Mouse (Mus musculus) natural killer cell, adult 2 months (primary cell): ENCODE data around the gene Akap7.

ENCODE experiments used
- DNase-seq, 2 experiments: peaks; one replicate each; pipeline ENCODE4 v3.0.0; 2022; ENCODE audit warnings: low spot score in 2 of 2

The Akap7 gene

DNA sequence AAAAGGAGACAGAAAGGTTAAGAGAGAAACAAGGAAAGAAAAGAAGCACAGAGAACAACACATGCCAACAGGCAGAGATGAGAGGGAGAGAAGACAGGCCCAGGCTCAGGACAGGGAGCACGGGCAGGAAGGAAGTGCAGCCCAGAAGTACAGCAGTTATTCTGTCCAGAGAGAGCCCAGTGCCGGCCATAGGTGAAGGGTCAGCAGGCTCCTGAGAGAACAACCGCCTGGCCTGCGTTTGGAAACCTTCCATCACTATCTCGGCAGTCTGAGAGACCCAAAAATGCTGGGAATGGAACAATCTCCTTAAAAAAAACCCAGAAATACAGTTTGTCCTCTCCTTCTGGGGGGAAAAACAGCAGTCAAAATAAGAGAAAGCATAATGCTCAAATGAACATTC, 50.2 kb downstream of the Akap7 start:
- DNase-seq = no peak

DNA sequence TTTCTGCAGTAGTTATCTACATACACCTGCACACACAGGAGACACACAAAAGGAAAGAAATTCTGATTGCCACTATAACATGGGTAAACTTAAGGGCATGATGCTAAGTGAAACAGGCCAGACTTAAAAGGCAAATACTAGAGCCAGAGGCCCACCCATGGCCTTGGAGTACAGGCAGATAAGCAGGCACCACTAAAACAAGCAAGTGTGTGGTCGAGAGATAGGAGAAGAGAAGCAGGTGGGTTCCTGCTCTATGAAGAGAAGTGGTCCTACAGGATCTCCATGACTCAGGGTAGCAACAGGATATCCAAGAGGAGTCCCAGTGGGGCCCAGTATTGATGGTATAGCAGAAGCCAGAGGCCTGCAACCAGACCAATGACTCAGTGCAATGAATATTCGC, 54.2 kb downstream of the Akap7 start:
- no peak for DNase-seq

DNA sequence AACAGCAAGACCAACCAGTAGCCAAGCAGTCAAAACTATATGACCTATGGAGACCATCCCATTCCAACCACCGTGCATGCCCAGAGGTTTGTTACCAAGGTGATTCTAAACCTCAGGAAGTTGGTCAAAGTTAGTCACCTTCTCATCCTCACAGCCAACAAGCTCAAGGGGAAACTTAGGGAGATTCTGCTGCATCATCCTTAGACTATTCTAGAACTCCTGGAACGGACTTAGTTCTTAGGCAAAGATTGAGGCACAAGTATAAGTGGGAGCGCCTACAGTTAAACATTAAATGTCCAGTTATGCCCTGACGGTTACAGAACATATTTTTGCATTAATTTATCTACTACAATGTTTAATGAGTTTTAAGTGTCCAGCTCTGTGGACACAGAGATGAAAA, 54.7 kb downstream of the Akap7 start:
- DNase-seq = no peak

DNA sequence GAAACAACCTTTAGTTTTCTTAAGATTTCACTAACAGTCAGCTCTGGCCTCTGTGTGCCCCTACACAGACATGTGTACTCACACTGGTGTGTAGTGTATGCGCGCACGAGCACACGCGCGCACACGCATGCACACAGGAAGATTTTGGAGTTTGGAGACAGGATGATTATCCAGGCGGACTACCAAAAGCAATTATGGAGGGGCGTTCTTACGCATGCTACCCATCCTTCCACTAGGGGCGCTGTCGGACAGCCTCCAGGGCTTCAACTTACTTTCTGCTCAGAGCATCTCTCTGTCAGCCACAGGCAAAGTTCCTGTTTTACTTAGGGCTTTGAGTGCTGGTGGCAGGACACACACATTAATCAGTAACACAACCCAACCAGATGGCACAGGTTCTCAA, 57.6 kb downstream of the Akap7 start:
- peak; percentile 6 to 40 for DNase-seq

DNA sequence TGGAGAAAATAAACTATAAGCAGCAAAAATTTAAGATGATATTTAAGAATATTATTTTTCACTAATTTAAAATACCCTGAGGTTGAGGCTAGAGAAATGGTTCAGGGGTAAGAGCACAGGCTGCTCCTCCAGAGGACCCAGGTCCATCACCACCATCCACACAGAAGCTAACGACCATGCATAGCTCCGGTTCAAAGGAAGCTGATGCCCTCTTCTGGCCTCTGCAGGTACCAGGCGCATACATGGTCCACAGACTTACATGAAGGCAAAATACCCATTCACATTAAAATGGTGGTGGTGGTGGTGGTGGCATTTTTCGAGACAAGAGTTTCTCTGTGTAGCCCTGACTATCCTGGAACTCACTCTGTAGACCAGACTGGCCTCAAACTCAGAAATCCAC, 61.5 kb downstream of the Akap7 start:
- no peak for DNase-seq

DNA sequence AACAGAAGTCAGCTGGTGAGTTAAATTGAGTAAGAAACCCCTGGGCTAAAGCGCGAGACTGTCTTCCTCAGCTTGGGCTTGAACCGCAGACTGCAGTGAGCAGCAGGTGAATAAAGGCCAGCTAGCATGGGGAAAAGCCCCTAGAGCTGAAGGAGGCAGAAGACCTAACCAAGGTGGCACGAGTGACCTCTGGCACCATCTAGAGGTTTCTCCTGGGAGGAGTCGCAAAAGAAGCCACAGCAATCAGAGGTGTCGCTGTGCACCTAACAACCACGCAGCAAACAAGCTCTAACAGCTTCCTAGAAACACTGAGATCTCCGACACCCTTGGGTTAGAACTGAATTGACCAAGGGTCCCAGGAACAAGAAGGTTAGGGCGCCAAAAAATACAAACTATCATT, 68.5 kb downstream of the Akap7 start:
- DNase-seq = peak in 1 of 2 experiments; percentile 6

DNA sequence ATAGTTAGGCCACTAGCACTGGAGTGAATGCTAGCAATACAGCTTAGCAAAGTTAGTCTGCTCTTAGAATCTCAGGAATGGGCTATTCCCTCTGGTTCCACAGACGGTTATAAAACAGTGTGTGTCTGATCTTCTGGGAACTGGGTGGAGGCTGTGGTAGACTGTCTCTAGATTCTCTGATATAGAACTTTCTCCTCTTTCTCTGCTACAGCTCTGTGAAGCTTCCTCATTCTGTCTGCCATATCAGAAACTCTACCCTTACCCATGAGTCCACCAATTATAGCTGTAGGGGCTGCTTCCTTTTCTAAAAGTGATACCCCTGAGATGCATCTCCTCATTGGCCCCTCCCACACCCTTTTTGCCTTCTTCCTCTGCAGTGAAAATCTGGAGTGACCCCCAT, 73.6 kb downstream of the Akap7 start:
- no peak for DNase-seq

DNA sequence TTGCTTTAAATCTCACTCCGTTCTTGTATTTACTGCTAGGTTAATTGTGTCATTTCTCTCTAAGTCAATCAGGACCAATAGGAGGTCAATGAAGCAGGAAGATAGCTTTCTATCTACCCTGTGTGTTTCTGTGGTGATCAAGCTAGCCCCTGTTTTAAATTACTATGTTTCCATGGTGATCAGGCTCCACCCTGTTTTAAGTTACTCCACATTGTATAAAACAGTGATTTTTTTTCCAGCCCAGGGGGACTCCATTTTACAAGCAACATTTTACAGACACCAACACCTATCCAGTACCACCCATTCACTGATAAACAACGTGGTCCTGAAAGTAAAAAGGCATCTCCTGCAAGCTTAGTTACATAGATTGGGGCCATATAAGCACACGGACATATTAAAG, 75.0 kb downstream of the Akap7 start:
- no peak for DNase-seq

DNA sequence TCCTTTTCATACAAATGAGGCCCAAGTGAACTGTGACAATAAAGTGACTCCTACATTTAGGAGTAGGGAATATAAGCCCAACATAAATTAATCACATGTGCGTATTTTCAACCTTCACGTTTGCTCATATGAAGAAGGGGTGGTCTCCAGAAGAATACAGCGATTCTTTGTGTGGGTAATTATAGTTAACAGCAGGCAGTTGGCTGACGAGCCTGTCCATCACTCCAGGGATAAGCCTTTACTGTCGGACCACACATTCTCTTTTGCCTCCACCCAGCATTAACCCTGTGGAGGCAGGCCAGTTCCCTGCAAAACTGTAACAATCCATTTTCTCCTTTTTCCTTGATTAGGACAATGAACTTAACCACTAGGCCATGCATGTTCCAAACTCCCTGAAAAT, 76.3 kb downstream of the Akap7 start:
- no peak for DNase-seq

DNA sequence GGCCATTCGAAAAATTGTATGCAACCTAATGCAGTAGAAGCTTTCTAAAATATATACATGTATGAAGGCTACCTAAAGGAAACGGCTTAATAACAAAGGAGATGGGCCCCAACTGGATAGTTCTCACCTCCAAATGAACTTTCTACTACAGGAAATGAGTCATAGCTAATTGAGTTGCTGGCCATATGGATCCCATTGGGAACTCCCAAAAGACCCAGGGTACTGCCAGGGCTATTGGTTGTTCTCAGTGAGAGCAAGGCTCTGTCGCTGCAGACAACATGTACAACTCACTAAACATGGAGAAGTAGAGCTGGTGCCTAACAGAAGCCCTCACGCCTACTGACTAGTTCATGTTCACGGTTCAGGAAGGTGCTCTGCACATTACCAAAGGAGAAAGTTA, 83.3 kb downstream of the Akap7 start:
- DNase-seq = no peak

DNA sequence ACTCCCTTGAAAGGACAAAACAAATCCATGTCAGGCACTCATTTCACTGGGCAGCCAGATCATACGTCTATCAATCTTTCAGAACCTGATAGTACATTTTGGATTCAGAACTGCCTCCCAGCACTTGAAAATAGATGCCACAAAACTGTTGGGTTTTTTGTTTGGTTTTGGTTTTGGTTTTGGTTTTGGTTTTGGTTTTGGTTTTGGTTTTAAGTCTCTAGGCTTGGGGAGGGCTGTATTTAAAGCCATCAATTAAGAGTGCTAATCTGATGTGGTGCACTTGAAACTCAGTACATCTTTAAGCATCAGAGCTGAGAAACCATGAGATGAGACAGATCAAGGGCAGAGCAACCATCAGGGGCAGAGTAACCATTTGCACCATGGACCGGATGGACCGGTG, 86.9 kb downstream of the Akap7 start:
- no peak for DNase-seq

DNA sequence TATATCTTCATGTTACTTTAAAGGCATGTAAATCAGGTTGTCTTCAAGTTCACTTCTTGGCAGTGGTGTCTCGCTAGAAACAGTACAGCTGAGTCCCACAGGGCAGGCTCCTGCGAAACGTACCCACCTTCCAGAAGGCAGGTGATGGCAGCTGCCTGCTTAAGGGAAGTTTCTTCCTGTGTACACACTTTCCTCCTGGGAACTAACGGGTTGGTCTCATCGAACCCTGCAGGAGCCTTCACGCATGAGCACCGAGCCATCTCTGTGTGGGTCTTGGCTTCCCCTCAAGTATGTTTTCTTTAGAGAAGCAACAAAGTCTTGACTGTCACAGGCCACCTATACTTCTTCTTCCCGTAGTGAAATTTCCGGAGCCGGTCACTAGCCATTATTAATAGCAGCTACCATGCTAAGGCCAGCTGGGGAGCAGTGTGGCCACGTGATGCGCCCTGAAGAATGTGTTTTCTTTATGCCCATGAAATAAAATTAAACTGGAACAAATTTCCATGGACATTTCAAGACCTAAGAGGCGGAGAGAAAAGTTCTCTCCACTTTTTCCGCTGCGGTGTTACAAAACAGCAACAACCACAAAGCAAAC, 87.7 kb downstream of the Akap7 start:
- DNase-seq = no peak

DNA sequence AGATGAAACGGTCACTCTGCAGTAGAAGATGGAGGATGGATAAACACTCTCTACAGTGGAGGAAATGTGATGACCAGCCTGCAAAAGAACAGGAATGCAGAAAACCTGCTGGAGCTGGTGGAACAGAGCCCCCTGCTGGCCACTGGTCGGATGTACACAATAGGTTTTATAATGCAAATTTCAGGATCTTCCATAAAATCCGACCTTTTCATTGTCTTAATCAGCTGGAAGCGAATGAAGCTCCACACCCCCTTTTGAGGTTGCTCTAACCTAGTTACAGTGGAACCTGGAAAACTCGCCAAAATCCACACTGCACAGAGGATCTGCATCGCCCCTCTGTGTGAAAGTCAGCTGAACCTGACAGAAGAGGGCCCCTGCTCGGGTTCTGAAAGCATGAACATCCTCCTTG, 88.4 kb downstream of the Akap7 start:
- peak in 1 of 2 experiments; percentile 28 for DNase-seq

DNA sequence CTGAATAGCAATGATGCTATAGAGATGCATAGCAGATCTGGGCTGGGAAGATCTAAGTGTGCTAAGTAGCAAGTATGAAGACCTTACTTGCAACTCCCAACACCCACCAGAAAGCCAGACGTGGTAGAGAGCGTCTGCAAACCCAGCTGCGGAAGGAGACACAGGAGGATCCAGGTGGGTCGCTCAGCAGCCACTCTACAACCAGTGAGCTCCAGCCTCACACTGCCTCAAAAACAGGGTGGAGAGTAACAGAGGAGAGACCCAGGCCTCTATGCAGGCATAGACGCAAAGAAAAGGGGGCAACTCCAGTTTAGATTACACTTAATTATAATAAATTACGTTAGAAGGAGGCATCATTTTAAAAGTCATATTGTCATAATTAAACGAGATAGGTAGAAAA, 88.9 kb downstream of the Akap7 start:
- no peak for DNase-seq

DNA sequence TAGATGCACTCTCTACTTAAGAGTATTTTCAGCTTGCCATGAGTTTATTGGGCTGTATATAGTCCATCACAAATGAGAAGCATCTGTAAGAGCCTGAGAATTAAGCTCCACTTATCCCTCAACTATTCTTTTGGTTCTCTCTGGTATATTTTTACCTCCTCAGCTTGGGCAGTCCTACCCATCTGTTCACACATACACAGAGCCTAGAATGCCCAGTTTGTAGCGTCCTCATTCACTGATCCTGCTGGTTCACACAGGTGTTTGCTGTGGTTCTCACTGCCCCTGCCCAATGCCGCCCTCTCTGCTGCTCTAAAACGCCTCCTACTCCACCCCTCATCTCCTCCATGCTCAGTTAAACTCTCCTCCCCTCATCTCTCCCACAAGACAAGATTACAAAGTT, 91.7 kb downstream of the Akap7 start:
- DNase-seq = no peak

DNA sequence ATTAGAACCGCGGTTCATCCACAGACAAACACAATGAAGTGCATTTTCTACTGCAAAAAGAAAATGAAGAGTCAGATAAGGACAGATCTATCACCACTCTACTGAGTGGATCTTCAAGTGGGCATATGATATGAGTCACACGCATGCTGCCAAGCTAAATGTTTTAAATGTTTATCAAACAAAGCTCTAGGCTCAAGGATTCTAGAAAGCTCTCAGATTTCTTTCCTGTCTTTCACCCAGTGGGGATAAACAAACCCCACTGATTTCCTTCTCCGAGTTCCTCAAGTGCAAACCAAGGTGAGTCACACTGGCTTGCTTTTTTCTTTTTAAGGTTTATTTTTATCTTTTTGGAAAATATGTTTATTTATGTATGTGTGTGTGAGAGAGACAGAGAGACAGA, 94.0 kb downstream of the Akap7 start:
- DNase-seq = no peak

DNA sequence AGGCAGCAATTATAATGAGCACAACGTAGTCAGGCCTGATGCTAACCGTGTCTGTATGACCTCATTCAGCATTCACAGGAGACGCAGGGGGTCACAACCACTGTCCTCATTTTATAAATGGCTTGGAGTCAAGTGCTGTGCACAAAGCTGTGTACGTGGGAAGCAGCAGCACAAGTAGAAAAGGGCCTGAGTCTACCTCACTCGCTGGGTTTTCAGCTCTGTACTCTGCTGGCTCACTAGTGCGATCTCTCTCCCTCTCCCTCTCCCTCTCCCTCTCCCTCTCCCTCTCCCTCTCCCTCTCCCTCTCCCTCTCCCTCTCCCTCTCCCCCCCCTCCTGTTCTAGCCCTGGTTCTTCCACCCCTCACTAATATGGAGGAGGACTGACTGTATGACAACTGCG, 99.1 kb downstream of the Akap7 start:
- DNase-seq = no peak

DNA sequence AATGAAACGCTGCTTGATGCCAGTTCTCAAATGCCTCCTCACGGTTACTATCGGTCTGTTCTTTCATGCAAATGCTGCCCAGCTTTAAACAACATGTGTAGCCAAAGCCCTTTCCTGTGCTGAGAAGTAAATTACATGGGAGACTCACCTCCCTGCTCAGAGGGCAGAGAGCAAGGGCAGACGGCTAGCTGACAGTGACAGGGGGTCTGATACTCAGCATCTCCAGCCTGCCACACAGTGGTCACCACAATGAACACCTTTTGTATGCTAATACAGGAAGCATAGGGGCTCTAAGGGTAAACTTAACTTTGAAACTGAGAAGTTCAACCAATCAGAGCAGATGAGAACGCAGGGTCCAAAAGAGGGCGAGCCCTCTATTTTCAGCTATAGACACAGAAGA, 99.8 kb downstream of the Akap7 start:
- DNase-seq = no peak

DNA sequence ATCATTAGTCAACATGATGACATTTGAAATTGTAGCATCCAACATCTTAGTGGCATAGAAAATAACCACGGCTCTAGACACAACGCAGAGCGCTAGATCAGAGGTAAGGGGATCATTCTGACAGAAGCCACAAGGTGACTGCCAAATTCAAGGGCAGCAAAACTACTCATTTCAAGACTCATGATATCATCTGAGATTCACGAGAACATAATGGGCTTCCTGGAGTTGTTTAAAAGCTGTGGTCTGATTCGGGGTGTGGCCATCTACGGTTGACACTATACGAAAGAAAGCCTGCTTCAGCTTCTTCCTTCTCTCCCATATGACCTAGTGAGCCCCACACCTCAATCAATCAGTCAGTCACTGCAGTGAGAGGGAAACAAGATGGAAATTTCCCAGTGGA, 107.0 kb downstream of the Akap7 start:
- DNase-seq = no peak

DNA sequence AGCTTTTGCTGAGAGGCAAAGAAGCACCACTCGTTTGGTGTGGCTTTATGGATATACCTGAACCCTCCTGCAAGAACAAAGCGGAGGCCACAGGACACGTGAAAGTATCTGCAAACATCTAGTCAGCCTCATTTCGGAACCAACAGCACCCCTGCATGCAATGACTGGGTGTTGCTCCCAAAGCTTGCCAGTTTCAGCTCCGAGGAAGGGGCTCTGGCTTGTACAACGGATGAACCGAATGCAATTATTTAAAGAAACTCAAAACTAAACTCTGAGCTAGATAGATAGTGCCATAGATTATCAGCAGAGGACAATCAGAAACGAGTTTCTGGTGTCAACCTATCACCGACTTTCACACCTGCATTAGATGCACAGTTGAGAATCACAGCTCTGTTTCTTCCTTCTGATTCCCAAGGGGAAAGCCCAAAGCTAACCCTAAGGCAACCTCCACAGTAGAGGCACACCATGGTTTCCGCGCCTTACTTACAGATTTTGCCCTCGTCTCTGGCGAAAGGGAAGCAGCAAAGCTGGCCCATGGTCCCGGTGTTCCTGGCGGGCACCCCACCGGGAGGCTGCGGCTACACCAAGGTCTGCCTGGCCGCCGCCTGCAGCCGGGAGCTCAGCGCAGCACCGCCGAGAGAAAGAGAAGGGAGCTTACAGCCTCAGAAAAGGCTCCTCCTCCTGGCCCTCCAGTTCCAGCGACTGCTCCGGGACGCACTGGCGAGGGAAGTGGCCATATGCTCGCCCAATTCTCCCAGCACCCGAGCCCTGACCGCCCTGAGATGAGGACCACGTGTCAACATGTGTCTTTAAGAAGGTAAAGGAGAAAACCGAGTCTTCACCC, 107.9 kb downstream of the Akap7 start:
- DNase-seq = no peak

DNA sequence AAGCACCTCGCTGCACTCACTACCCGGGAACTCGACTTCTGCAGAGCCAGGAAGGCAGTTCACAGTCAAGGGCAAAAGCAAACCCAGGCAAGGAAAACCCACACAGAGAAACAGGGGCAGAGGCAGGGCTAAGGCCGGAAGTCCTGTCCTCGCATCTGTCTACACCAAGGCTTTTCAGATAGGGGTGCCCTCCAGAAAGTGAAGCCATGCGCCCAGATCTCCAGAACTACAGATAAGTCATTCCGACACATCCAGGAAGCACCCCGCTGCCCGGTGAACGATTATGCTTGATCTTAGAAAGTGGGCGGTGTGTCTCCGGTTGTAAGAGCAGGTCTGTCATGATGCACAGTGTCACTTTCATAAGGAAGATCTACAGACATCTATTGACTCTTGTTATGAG, 109.1 kb downstream of the Akap7 start:
- no peak for DNase-seq

DNA sequence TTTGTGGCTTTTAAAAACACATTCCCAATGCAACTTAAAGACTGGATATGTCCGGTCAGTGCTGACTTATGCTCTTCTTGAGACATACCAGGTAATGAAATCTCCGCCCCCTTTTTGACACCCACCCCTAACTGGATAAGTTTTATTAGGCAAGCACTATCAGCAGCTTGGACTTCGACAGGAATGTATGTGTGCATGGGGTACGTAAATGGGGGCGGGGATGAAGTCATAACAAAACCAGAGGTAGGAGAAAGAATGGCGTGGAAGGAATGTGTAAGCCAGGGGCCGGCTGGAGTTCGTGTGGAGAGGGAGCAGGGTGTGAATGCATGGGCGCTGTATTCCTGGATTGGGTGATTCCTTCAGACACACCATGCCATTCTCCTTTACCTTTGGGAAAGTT, 109.6 kb downstream of the Akap7 start:
- DNase-seq = no peak

DNA sequence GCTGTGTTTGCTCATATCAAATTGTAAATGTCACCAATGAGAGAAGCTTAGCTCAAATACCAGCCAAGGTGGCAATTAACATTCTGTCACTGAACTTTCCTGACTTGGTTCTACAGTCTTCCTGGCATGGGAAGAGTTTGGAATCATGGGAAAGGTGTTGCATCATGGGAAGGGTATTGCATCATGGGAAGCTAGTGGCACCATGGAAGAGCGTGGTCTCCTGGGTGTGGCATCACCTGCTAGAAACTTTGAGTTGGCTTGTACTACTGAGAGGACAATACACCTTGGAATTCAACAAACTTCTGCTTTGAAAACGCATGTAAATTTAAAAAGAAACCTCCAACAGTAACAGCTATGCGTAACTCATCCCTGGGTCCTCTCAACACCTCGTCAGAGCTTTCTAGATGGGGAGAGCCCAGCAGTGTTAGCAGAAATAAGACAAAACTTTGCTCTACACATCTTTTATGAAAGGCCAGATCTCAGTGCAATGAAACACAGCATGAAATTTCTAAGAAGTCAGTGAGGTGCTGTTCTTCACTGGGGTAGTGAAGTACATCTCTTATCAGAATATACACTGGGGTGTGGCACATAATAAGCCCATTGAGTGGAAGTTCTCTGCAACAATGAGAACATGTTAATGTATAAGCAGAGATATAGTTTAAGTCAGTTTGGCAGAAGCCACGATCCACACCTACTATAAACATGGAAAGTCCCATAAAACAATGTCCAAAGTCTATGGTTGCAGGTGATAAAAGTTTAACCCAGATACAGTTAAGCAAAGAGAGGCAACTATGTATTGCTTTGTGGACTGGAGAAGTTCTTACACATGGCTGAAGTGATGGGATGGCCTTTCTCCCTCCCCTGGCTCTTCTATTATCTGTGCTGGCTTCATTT, 115.2 kb downstream of the Akap7 start:
- DNase-seq = no peak
